Mouse (Mus musculus): Measurements from ENCODE around the gene Lamtor1.

The Lamtor1 gene

DNA sequence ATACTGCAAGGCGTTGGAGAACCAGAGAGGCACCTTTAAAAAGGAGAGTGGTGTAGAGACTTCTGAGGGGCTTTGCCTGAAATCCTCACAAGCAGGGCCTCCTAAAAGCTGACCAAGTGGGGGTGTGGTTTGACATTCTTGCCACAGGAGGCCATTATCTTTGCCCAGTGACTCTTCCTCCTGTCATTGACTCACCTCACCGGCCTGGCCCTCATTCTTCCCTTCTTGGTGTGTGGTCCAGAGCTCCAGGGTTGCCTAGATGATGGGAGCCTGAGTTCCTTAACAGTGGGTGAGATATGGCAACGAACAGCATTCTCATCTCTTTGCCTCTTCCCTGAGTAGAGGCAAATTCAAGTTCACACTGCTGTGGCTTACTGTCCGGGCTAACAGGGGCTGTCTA lies 50.2 kb downstream of the Lamtor1 start:
- no peak for DNase-seq

DNA sequence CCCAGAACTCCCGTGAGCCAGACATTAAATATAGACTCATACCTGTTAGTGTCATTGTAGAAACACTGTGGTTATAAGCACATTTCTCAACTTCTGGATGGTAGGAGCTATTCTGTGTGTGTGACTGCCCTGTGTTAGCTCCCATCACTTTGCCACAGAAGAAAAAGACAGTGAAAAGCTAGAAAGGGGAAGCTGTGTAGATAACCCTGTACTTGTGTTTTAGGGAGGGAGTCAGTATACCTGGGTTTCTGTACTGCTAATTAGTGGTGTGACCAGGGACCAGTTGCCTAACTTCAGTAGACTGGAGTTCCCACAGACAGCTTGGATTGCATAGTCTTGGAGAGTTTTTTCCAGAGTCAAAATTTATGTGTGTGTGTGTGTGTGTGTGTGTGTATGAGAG lies 50.8 kb downstream of the Lamtor1 start:
- DNase-seq: no peak

DNA sequence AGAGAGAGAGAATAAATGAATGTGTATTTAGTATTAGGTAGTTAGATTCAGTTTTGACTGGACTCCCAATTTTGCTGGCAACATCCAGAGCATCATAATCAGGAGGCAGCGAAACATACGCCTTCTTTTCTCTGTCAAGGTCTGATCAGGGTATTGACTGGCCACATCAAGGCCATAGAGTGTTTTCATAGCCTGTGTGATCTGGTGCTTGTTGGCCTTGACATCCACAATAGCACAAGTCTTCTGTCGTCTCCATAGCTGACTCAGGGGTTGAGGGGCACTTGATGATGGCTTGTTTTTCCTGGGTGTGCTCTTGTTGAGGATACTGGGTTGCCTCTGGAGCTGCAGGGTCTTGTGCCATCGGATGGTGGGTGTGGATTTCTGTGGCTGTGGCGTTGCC lies 51.2 kb downstream of the Lamtor1 start:
- DNase-seq: no peak

DNA sequence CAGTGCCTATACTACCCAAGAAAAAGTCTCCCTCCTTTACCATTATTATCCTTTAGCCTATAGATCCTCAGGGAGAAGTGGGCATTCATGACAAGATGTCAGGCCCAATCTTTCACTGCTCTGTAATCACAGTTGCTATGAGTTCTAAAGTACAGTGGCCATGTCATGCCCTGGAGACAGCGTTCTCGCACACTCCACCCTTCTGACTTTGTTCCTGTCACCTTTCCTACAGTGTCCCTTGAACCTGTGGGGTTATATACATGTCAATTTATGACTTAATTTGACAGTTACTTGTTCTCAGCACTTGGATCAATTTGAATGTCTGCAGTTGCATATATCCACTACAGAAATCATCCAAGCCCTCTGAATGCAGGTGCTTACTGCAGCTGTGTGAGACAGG lies 57.1 kb downstream of the Lamtor1 start:
- DNase-seq: no peak

DNA sequence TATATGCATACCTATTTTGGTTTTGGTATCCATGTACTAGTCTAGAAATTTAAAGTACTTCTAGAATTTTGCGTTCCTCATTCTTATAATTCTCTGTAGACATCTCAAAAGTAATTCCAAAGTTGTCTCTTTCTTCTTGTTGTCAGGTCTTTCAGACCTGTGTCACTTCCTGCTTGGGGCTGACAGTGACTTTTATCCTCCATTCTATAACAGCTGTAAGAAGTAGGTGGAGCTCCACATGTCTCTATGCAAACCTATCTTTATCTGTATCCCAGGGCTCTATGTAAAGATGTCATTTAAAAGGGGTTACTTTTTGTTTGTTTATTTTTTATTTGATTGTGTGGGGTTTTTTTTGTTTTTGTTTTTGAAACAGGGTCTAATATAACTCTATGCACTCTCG lies 57.9 kb downstream of the Lamtor1 start:
- no peak for DNase-seq

DNA sequence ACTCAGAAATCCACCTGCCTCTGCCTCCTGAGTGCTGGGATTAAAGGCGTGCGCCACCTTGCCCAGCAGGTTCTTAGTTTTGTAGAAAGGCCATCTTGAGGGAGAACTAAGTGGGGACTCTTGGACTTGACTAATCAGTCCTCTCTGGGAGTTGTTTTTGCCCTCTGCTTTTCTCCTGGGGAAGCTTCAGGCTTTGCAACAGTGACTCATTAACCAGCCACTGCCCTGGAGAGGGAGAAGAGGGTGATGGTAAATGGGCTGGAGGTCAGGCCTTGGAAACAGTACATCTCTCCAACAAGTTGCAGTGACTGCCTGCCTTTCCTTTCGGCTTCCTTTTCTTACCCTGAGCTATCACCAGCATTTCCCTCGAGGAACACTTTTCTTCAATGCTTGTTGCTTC lies 58.8 kb downstream of the Lamtor1 start:
- DNase-seq: no peak

DNA sequence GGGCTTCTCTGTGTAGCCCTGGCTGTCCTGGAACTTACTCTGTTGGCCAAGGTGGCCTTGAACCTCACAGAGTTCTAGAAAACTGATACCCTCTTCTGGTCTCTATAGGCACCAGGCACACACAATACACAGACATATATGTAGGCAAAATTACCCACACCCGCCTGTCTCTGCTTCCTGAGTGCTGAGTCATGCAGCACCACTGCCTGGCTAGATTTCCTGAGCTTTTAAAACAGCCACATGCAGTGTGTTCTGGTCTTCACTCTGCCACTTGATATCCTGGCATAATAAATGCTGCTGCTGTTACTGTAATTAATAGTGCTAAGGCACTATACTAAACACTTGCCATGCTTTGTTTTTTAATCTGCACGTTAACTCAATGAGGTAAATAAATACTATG lies 59.9 kb downstream of the Lamtor1 start:
- DNase-seq: no peak

DNA sequence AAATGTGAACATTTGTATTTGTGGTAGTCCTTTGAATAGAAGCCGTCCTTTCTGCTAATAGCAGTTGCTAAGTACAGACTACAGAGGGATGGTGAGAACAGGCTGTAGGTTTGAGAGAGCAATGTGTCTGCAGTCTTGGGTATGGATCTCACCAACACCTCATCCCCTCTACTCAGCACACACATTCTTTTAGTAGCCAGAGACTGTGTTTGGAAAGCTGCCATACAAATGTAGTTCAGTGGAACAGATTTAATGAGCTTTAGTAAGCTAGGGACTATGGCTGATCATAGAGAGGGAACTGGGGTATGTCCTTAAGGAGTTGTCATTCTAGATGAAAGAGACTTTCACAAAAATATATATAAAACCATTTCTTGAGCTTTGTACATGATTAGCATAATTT lies 61.6 kb downstream of the Lamtor1 start:
- DNase-seq: no peak

DNA sequence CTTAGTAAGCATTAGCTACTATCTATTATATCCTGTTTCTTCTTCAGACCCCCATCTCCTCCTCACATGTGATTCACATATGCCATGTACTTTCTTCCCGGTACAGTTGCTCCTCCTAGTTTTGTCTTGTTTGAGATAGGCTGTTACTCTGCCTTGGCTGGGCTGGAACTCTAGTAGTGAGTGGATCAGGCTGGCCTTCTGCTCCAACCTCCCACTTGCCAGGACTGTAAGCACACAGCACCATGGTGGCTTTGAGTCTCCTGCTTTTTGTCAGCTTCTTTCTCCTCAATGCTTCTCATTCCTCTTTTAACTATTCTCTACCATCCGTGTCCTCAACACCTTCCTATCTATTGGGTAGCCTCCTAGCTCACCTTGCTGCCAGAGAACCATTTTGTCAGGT lies 63.0 kb downstream of the Lamtor1 start:
- DNase-seq: peak; percentile 37 to 57

DNA sequence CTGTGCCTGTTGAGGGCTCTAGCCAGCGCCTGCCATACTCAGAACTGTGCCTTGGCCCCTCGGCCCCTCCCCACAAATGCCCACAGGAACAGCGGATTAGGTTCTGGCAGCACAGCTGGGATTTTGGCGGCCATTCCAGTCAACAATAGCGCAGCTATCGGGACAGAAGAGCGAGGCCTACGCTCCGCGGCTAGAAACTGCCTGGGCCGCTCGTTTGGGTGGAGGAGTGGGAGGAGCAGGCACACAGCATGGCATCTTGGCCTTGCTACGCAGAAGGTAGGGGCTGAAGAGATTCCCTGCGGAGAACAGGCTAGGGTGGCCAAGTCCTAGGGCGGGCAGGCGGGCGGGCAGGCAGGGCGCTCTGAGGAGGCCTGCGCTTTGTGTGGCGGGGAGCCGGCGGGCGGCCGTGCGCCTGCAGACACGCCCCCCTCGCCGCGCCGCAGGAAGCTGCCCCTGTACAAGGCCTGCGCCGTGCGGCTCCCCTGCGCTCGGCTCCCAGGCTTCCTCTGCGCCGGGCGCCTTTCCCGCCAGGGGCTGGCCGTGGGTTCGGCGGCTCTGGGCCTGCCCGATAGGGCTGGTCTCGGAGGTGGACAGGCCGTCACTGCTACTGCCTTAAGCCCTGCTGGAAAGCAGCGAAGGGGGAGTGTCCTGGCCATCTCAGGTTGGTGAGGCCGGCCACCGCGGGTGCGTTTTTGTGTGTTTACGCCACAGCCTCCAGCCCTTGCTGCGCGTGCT lies 64.2 kb downstream of the Lamtor1 start:
- peak; percentile 89 to 91 for DNase-seq

DNA sequence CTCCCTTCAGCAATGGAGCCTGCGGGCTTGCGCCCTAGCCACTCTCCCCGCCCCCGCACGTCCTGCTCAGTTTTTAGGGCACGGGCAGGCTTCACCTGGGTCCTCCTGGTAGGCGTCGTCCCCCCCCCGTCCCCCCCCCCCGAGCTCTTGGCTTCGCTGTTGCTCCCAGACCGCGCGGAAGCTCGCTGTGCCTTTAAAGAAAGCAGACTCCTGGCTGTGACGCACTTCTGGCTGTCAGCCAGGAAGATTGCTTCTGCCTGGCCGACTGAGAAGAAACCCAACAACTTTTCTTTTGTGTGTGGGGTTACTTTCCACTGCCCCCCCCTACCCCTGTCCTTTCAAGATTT lies 64.7 kb downstream of the Lamtor1 start:
- DNase-seq: peak; percentile 89 to 92

DNA sequence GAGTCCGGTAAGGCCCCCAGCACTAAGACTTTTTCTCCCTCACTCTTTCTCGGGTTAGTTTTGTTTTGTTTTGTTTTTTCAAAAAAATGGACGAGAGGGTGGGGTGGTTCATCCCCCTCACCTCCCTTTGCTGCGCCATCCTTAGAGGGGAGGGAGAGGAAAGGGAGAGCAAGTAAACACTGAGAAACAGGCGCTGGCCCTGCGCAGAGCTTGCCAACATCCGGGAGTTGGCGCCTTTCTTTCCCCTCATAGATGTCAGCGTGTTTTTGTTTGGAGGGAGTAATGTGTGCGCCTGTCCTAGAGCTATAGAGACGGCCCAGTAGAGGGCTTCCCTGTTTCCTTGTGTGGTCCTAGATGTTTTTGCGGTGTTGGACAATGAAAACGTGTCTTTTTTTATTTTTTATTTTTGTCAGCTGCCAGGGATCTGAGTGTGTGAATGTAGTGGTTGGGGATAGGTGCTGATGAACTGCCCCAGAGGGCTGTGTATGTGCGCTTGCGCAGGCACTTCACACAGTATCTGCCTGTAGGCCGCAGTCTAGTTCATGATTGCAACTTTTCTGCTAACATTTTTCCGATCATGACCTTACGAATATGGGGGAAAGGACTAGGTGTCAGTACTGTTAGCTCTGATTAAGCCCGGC lies 65.2 kb downstream of the Lamtor1 start:
- DNase-seq: peak; percentile 86

DNA sequence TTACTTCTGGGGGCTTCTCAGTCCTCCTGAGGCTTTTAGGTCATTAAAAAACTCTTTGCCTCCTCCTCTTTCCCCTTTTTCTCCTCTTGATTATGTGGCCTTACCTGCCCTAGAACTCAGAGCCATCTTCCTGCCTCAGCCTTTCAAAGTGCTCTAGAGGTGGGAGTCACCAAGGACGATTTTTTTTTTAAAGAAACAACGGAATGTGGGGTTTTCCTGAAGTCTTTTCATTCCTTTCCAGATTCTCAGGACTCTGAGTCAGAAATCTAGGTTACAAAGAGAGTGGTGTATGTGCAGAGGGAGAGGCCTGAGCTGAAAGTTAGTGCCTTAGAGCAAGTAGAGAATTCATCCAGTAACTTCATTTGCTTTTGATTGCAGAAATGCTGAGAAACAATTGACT lies 66.0 kb downstream of the Lamtor1 start:
- DNase-seq: no peak

DNA sequence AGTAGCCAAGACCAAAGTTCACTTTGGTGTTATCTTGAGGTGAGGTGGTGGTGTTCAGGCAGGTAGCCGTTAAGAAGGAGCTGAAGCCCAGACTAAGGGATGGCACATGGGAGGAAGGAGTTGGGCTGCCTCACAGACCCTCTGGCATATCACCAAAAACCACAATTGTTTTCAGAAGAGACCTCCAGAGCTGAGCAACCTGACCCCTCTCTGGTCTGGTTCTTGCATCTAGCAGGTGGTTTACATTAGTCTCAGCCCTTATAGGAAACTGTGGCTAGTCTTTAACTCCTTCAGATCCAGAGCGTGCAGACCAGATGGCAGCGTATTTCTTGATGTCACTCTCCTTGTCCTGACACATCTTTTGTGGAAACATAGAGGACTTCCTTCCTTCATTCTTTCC lies 68.0 kb downstream of the Lamtor1 start:
- no peak for DNase-seq

DNA sequence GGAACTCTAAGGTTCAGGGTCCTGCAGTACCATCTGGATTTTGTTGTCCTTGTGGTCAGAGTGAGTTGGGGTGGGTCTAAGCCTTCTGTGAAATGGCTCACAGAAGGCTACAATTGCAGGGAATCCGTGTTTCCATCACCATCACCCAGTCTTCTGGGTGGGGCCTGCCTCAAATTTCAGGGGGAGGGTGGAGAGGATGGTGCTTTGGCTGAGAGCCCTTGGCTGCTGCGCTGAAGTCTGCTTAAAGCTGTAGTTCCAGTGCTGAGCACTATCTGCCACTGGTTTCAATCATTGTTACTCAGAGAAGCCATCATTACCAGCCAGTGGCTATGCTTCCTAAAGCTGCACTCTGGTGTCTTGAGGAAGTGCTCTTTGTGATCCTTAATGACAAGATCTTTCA lies 68.8 kb downstream of the Lamtor1 start:
- DNase-seq: peak; percentile 54 to 66

Data from cerebellum, postnatal 25 days (tissue).